Mouse (Mus musculus): Measurements from ENCODE around the gene Clca4a.
"Not testable (repeated sequence)": the region's sequence is repeated elsewhere in the genome, so short reads cannot be mapped to it uniquely, and the experiment has no call there.

Gene Clca4a

DNA sequence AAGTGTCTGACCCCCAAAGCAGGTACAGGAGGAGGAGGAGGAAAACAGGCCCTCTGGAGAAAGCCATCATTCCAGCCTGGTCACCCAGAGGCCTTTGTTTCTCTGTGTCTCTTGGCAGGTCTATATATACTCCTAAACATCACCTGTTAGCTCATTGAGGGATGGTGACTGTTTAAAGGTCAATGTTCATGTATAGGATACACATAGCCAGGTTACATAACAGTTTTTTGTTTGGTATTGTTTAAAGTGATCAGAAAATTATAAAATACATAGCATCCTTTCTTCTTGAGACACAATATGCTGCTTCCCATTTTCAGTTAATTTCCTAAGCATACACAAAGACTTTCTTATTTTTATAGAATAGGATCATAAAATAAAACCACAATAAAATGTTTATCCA is at the start of gene Clca4a:
TSS of gene Clca4a (minus strand) at position 101 of the 400 bp plus-strand sequence.
- no peak for DNase-seq (ENCODE audit: low read depth)

GRCm38 (mm10) chr3:145017807-145018206 is 43.0 kb upstream of the Clca4a start:
- DNase-seq (ENCODE audit: low read depth), result no peak

DNA sequence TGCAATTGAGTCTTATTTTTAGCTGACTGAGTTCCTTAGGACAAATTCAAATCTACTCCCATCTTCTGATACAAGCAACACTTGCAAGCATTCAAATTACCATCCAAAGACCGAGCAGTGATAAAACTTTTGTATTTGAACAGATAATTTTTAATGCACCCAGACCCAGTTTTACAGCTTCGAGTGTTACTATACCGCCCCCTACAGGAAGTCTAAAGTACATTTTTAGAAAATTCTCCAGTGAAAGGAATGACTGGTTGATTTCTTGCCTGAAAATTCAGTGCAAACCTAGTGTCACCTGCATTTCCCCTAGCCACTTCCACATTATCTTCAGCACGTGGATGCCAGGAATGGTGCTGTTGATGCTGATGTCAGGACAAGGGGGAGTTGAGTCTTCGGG is 29.6 kb upstream of the Clca4a start:
- DNase-seq (ENCODE audit: low read depth), result no peak

DNA sequence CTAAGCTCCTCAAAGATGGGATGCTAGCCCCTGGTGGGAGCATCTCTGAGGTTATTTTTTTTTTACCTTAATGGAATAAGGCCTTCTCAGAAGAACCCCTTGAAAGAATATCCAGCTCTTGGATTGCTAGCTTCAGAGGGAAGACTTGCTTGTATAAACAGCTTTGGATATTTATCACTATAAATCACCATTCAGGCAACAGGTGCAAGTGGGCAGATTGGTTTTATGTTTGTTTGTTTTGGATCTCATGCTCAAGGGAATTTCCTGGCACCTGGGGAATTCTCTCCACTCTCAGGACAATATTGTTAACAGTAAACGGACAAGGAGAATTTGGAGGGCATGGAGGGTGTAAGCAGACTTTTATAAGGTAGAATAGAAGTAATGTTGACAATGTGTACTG is 26.1 kb upstream of the Clca4a start:
- DNase-seq (ENCODE audit: low read depth), result no peak

- DNase-seq (ENCODE audit: low read depth), result no peak
Observed at GRCm38 (mm10) chr3:144993055-144993454, 18.2 kb upstream of the Clca4a start.

DNA sequence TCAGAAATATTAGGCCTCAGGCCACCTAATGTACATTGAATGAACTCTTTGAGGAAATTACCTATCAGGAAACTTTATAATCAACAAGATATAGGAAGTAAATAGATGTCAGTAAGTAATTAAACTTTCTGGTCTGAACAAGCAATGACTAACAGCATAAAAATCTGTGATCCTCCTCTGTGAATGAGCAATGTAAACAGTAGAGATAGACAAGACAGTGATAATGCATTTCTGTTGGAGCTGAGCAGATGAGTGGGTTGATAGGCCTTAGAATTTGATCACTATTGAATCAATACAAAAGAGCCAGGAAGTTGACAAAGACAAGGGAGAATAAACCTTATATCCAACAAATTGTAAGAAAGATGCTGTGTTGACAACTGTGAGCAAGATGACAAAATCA is 17.8 kb upstream of the Clca4a start:
- no peak for DNase-seq (ENCODE audit: low read depth)

DNA sequence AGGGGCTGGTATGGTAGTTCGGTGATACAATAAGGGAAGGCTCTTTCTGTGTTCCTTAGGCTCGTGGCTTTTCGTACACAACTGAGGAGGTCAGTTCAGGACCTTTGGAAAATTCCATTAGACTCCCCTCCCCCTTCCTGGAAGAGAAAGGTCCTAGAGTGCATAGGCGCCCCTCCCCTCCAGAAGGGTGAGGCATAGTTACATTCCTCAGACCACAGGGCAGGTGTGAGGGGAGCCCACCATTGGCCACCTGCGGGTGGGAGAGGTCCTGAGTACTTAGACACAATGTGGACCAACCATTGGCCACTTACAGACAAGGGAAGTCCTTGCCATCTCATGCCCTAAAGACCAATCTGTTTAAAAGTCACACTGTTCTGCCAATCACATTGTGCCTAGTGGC is 11.0 kb upstream of the Clca4a start:
- no peak for DNase-seq (ENCODE audit: low read depth)

DNA sequence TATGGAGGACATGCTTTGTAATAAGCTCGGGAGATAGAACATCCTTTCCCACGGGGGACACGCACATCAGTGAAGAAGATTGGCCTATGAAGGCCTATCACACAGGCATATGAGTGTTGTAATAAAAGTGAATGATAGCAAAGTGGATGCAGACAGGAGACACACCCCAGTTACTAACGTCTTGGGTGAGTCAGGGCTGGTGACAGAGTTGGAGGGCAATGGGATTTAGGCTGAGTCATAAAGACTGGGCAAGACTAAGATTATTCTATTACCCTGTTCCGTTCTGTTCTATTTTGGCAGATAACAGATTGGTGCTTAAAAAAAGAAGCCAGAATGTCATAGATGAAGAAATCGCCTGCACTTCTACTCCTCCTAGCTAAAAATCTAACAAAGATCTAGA is 5.7 kb upstream of the Clca4a start:
- DNase-seq (ENCODE audit: low read depth), result no peak

DNA sequence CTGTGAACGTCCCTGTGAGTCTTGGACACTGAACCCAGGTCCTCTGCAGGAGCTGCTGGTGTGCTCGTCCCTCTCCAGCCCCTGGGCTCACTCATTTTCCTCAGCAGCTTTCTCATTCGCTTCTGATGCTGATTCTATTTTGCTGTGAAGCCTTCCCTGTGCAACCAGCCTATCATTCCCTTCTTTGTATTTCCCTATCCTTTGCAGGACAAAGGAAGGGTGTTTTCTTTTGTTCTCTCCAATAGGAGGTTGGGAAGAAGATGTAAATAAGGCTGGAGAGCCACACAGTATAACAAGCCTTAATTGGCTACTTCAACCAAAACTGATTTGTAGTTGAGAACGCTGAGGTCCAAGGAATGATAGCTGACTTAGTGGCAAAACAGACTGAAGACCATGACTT is 2.8 kb upstream of the Clca4a start:
- no peak for DNase-seq (ENCODE audit: low read depth)

DNA sequence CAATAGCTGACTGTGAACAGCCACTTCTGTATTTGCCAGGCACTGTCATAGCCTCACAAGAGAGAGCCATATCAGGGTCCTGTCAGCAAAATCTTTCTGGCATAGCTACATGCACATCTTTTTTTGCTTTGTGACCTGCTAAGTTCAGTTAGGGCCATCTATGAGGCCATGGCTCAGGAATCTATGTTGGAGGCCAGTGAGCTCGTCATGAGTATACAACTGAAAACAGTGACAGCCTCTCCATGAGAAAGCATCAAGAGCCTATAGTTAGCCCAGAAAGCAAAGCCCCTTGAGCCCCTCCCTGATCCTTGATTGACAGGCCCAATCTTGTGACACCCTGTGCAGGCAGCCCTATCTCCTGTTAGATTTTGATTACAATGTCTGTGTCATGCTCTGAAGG is 1.2 kb upstream of the Clca4a start:
- DNase-seq (ENCODE audit: low read depth), result no peak

- no peak for DNase-seq (ENCODE audit: low read depth)
Observed at GRCm38 (mm10) chr3:144971553-144972270, 3.1 kb downstream of the Clca4a start.

- no peak for DNase-seq (ENCODE audit: low read depth)
Observed at GRCm38 (mm10) chr3:144969755-144970154, 5.1 kb downstream of the Clca4a start.

GRCm38 (mm10) chr3:144966074-144966473 is 8.8 kb downstream of the Clca4a start:
- DNase-seq (ENCODE audit: low read depth), result no peak

DNA sequence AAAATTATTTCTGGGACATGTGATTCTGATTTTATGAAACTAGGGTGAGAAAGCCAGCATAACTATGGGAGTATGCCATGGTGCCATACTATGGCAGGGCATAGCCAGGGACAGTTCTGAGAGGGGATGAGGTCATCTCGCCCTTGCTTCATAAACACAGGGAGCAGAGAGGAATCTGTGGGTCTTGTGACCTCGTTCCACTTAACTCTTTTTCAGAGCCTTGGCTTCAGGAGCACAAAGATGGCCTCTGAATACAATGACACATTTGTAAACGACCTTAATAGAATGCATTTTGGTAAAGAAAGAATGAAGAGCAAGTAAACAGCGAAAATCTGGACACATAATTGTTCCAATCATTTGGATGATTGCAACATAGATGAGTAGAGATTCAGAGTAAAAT is 24.0 kb downstream of the Clca4a start:
- no peak for DNase-seq (ENCODE audit: low read depth)

DNA sequence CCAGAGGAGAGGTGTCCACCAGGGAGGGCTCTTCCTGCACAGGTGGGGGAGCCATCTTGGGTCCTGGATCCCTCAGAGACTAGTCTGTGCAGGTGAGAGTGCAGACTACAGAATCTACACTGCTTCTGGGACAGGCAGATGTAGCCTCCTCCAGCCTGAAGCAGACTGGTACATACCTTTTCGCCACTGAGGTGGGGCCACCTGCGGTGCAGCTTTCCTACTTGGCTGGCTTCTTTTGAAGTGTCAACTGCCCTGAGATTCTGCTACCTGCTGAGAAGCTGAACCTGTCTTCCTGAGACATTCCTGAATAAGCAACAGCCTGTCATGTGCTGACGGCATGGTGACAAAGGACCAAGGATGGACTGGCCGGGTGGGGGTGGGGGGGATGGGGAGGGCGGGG is 27.5 kb downstream of the Clca4a start:
- DNase-seq (ENCODE audit: low read depth), result not testable (repeated sequence)

GRCm38 (mm10) chr3:144933625-144934024 is 41.2 kb downstream of the Clca4a start:
- not testable (repeated sequence) for DNase-seq (ENCODE audit: low read depth)

- no peak for DNase-seq (ENCODE audit: low read depth)
Observed at GRCm38 (mm10) chr3:144933011-144933491, 41.8 kb downstream of the Clca4a start.

DNA sequence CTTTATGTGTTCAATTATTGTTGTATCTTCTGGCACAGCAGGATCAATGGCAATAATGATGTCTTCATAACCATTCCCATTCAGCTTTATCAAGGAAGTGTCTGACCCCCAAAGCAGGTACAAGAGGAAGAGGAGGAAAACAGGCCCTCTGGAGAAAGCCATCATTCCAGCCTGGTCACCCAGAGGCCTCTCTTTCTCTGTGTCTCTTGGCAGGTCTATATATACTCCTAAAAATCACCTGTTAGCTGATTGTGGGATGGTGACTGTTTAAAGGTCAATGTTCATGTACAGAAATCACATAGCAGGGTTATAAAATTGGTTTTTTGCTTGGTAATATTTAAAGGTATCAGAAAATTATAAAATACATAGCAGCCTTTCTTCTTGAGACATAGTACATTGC is 42.5 kb downstream of the Clca4a start, which contains the start of gene Clca4b:
TSS of gene Clca4b (minus strand) at position 195 of the 400 bp plus-strand sequence.
- DNase-seq (ENCODE audit: low read depth), result no peak

DNA sequence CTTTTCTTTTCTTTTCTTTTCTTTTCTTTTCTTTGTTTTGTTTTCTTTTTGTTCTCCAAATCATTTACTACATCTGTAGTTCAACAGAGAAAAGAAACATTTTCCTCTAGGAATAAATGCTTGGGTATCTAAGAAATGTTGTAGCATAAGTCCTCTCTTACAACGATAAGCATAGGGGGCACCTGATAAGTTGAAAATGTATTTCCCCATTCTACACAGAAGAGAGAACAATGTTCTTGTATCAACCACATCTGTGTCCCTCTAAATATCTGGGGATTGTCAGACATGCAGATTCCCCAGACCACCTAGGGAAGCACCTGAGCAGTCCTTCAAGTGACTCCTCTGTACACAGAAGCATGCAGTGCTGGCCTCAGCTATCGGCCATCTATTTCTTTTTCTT is 60.8 kb downstream of the Clca4a start:
- no peak for DNase-seq (ENCODE audit: low read depth)

Data from induced T-regulatory cell, adult 2 months (primary cell).